Mouse (Mus musculus) olfactory bulb, adult 2 months (tissue): ENCODE data around the gene Fndc3b. TPM values are rescaled to one million over a fixed set of nuclear protein-coding genes. Genes with fewer than 3 reads are reported as not detected.

Experiments
- H3K27ac ChIP-seq: fragments of 200-500 bp; 2 replicates; pipeline ENCODE4 v1.5.1; 2012; ENCODE audit warnings: low read depth, low read length; ENCODE audit not compliant: insufficient read depth
- H3K4me1 ChIP-seq: fragments of 200-500 bp; 2 replicates; pipeline ENCODE4 v1.6.1; 2012; ENCODE audit warnings: low read length; ENCODE audit not compliant: control insufficient read depth, insufficient read depth
- H3K4me3 ChIP-seq: fragments of 200-500 bp; 2 replicates; pipeline ENCODE4 v1.5.1; 2012; ENCODE audit warnings: mild to moderate bottlenecking, low read depth, low read length, moderate library complexity; ENCODE audit not compliant: insufficient read depth
- CTCF ChIP-seq: fragments of 200-500 bp; IDR thresholded peaks from 2 replicates; pipeline ENCODE4 v1.5.1; 2012; ENCODE audit warnings: low read depth, mild to moderate bottlenecking, low read length, moderate library complexity; ENCODE audit not compliant: insufficient read depth
- POLR2A ChIP-seq: fragments of 200-500 bp; IDR thresholded peaks from 2 replicates; pipeline ENCODE4 v1.6.1; 2012; ENCODE audit warnings: mild to moderate bottlenecking, low read depth, low read length, moderate library complexity; ENCODE audit not compliant: insufficient read depth
- WGBS: fragments of 180-500 bp; shearing (Covaris S2); methylation state at CpG from one replicate; pipeline ENCODE4 v1.1.7; 2018; 5-methylcytosine and 5-hydroxymethylcytosine counted together
- polyA plus RNA-seq: library from polyadenylated mRNA; stranded (reverse); fragments of >200 nt; gene quantifications from 2 replicates; pipeline ENCODE4 v1.2.4, GENCODE M21; 2012; ENCODE audit warnings: low replicate concordance; ENCODE audit not compliant: missing spikeins, insufficient read depth, insufficient read length

Fndc3b gene
- polyA plus RNA-seq, 1 experiment = not detected

GRCm38 (mm10) chr3:27598437-27599382, 112.4 kb downstream of the Fndc3b start:
- Histone ChIP-seq H3K4me3 (no peak overlapping the region), H3K27ac (no peak overlapping the region), H3K4me1 (peaks cover 16% of the 10 kb centered on the region)
- no peak for TF ChIP-seq CTCF
- no peak for TF ChIP-seq POLR2A
- WGBS = 63% methylated on average over 11 of the region's 11 CpGs

GRCm38 (mm10) chr3:27593485-27594138, 117.5 kb downstream of the Fndc3b start:
- 32% methylated on average over 7 of the region's 7 CpGs for WGBS
- TF ChIP-seq POLR2A (no peak), CTCF (no peak)
- H3K27ac ChIP-seq = no peak overlapping the region
- H3K4me1 ChIP-seq = peaks cover 18% of the 10 kb centered on the region
- H3K4me3 ChIP-seq = no peak overlapping the region

GRCm38 (mm10) chr3:27592728-27593484, 118.2 kb downstream of the Fndc3b start:
- no peak overlapping the region for H3K4me3 ChIP-seq
- TF ChIP-seq CTCF (no peak), POLR2A (no peak)
- WGBS = 73% methylated on average over 11 of the region's 11 CpGs
- H3K27ac ChIP-seq = no peak overlapping the region
- H3K4me1 ChIP-seq = peaks cover 13% of the 10 kb centered on the region

GRCm38 (mm10) chr3:27590823-27591222, 120.3 kb downstream of the Fndc3b start:
- Histone ChIP-seq H3K27ac (no peak overlapping the region), H3K4me1 (peaks cover 13% of the 10 kb centered on the region), H3K4me3 (no peak overlapping the region)
- TF ChIP-seq CTCF (no peak), POLR2A (no peak)
- WGBS = 87% methylated on average over 11 of the region's 11 CpGs

- Histone ChIP-seq H3K4me1 (peaks cover 20% of the 10 kb centered on the region), H3K27ac (no peak overlapping the region), H3K4me3 (no peak overlapping the region)
- WGBS = 96% methylated on average over 3 of the region's 3 CpGs
- no peak for TF ChIP-seq CTCF
- TF ChIP-seq POLR2A = no peak
Measured at GRCm38 (mm10) chr3:27589305-27589704, 121.8 kb downstream of the Fndc3b start.

- TF ChIP-seq POLR2A (no peak), CTCF (no peak)
- Histone ChIP-seq H3K4me3 (no peak overlapping the region), H3K27ac (no peak overlapping the region), H3K4me1 (peaks cover 15% of the 10 kb centered on the region)
- 88% methylated on average over 11 of the region's 11 CpGs for WGBS
Measured at GRCm38 (mm10) chr3:27588604-27589003, 122.5 kb downstream of the Fndc3b start.

- H3K4me1 ChIP-seq = peaks cover 20% of the 10 kb centered on the region
- WGBS = 59% methylated on average over 11 of the region's 11 CpGs
- no peak overlapping the region for H3K4me3 ChIP-seq
- H3K27ac ChIP-seq = no peak overlapping the region
- TF ChIP-seq CTCF (no peak), POLR2A (no peak)
Measured at GRCm38 (mm10) chr3:27584607-27585605, 126.2 kb downstream of the Fndc3b start.
